Mouse (Mus musculus) kidney, adult 18-20 months (tissue): Measurements from ENCODE around the gene Mrpl22.
"Not testable (repeated sequence)": the region's sequence is repeated elsewhere in the genome, so short reads cannot be mapped to it uniquely, and the experiment has no call there.

Experiments used
- DNase-seq: peaks from one replicate; pipeline ENCODE4 v3.0.0; 2021

Mrpl22 gene

GRCm38 (mm10) chr11:58183579-58183978 is 12.1 kb downstream of the Mrpl22 start:
- no peak for DNase-seq

- DNase-seq, result no peak
These were observed 18.2 kb downstream of the Mrpl22 start for GRCm38 (mm10) chr11:58189675-58190074.

GRCm38 (mm10) chr11:58193326-58193725 is 21.9 kb downstream of the Mrpl22 start:
- DNase-seq, result no peak

- DNase-seq, result no peak
These were observed 22.5 kb downstream of the Mrpl22 start for GRCm38 (mm10) chr11:58193860-58194520.

GRCm38 (mm10) chr11:58198663-58199062 is 27.2 kb downstream of the Mrpl22 start:
- no peak for DNase-seq

GRCm38 (mm10) chr11:58199229-58200037 is 28.0 kb downstream of the Mrpl22 start, which contains the start of the genes Igtp and Irgm2:
Gene Igtp (plus strand): TSS chr11:58199556.
Gene Irgm2 (plus strand): TSS chr11:58199618.
- peak; percentile 89 for DNase-seq

- no peak for DNase-seq
These were observed 28.8 kb downstream of the Mrpl22 start for GRCm38 (mm10) chr11:58200226-58200625.

GRCm38 (mm10) chr11:58201052-58201451 is 29.6 kb downstream of the Mrpl22 start:
- DNase-seq, result no peak

GRCm38 (mm10) chr11:58210321-58210886 is 38.9 kb downstream of the Mrpl22 start:
- no peak for DNase-seq

- no peak for DNase-seq
These were observed 39.7 kb downstream of the Mrpl22 start for GRCm38 (mm10) chr11:58211062-58211681.

GRCm38 (mm10) chr11:58211682-58212067 is 40.2 kb downstream of the Mrpl22 start:
- DNase-seq, result no peak

GRCm38 (mm10) chr11:58213673-58214342 is 42.3 kb downstream of the Mrpl22 start:
- DNase-seq, result no peak

GRCm38 (mm10) chr11:58214391-58215048 is 43.1 kb downstream of the Mrpl22 start:
- peak; percentile 93 for DNase-seq

- DNase-seq, result not testable (repeated sequence)
These were observed 43.6 kb downstream of the Mrpl22 start for GRCm38 (mm10) chr11:58215049-58215430.

- DNase-seq, result no peak
These were observed 44.4 kb downstream of the Mrpl22 start for GRCm38 (mm10) chr11:58215814-58216213.

- no peak for DNase-seq
These were observed 45.4 kb downstream of the Mrpl22 start for GRCm38 (mm10) chr11:58216823-58217222.

GRCm38 (mm10) chr11:58223751-58224150 is 52.3 kb downstream of the Mrpl22 start:
- DNase-seq, result no peak

GRCm38 (mm10) chr11:58224313-58224712 is 52.9 kb downstream of the Mrpl22 start:
- DNase-seq, result peak; percentile 70

GRCm38 (mm10) chr11:58224872-58225271 is 53.4 kb downstream of the Mrpl22 start:
- DNase-seq, result not testable (repeated sequence)

GRCm38 (mm10) chr11:58225655-58226054 is 54.2 kb downstream of the Mrpl22 start:
- DNase-seq, result peak; percentile 87

GRCm38 (mm10) chr11:58226425-58226824 is 55.0 kb downstream of the Mrpl22 start:
- DNase-seq, result no peak

- not testable (repeated sequence) for DNase-seq
These were observed 56.6 kb downstream of the Mrpl22 start for GRCm38 (mm10) chr11:58228021-58228420.
